Mouse (Mus musculus) lung, postnatal 0 days (tissue): Measurements from ENCODE around the gene Arhgap30. TPM values are rescaled to one million over a fixed set of nuclear protein-coding genes. Genes with fewer than 3 reads are reported as not detected.

Experiments used
- ATAC-seq: fragments of 200-750 bp; cut with Nextera tagmentation; 2 replicates; pipeline ENCODE4 v1.8.0; 2017; ENCODE audit warnings: moderate library complexity
- DNase-seq: peaks from one replicate; pipeline ENCODE4 v3.0.0-alpha.2; 2016; ENCODE audit warnings: low spot score
- H3K27ac ChIP-seq: fragments of 300-500 bp; sonication (generic); 2 replicates; pipeline ENCODE4 v1.5.1; 2014; ENCODE audit warnings: antibody characterized with exemption, mild to moderate bottlenecking, low read length, mixed read lengths
- H3K27me3 ChIP-seq: fragments of 300-500 bp; sonication (generic); replicated peaks from 2 replicates; pipeline ENCODE4 v1.6.1; 2014; ENCODE audit warnings: low read length, mixed read lengths; ENCODE audit not compliant: insufficient read depth
- H3K36me3 ChIP-seq: fragments of 300-500 bp; sonication (generic); 2 replicates; pipeline ENCODE4 v1.6.1; 2014; ENCODE audit warnings: low read length, mixed read lengths; ENCODE audit not compliant: insufficient read depth
- H3K4me1 ChIP-seq: fragments of 300-500 bp; sonication (generic); 2 replicates; pipeline ENCODE4 v1.6.1; 2014; ENCODE audit warnings: antibody characterized with exemption, low read depth, low read length, mixed read lengths; ENCODE audit not compliant: insufficient read depth
- H3K4me2 ChIP-seq: fragments of 300-500 bp; sonication (generic); replicated peaks from 2 replicates; pipeline ENCODE4 v1.6.1; 2014; ENCODE audit warnings: low read depth, mild to moderate bottlenecking, low read length, moderate library complexity, mixed read lengths
- H3K4me3 ChIP-seq: fragments of 300-500 bp; sonication (generic); 2 replicates; pipeline ENCODE4 v1.5.1; 2014; ENCODE audit warnings: low read depth, low read length
- H3K9ac ChIP-seq: fragments of 300-500 bp; sonication (generic); replicated peaks from 2 replicates; pipeline ENCODE4 v1.6.1; 2014; ENCODE audit warnings: low read depth, mild to moderate bottlenecking
- H3K9me3 ChIP-seq: fragments of 300-500 bp; sonication (generic); 2 replicates; pipeline ENCODE4 v1.6.1; 2016; ENCODE audit warnings: low read length, mixed read lengths
- CTCF ChIP-seq: IDR thresholded peaks from 2 replicates; pipeline ENCODE4 v1.5.1; 2016; ENCODE audit warnings: antibody characterized with exemption, mild to moderate bottlenecking
- EP300 ChIP-seq: IDR thresholded peaks from 2 replicates; pipeline ENCODE4 v1.6.1; 2016; ENCODE audit warnings: antibody characterized with exemption, mild to moderate bottlenecking, control low read depth
- WGBS: fragments of 180-500 bp; shearing (Covaris S2); extraction: QIAGEN DNeasy Blood & Tissue Kit; methylation state at CpG from one replicate; pipeline ENCODE4 v1.1.7; 2014; 5-methylcytosine and 5-hydroxymethylcytosine counted together
- polyA plus RNA-seq: library from polyadenylated mRNA; unstranded; fragments of >200 nt; fragmentation: Nextera tagmentation; extraction: Ambion mirVana; gene quantifications from 2 replicates; pipeline ENCODE4 v1.2.1, GENCODE M21; 2015

Arhgap30 gene
- polyA plus RNA-seq, 1 experiment from 2014 or later = 3.5 TPM

GRCm38 (mm10) chr1:171418660-171419059 is 29.9 kb downstream of the Arhgap30 start, which contains the start of gene Tstd1:
Tstd1 (plus strand) TSS chr1:171418872.
- H3K4me1 ChIP-seq = no peaks in the 10 kb centered on the region
- no peak within 1 kb of the TSS for H3K4me3 ChIP-seq
- H3K27me3 ChIP-seq = no peaks in the 10 kb centered on the region
- 65% methylated on average over 5 of the region's 5 CpGs for WGBS
- H3K4me2 ChIP-seq = no peak within 1 kb of the TSS
- DNase-seq = no peak
- H3K9ac ChIP-seq = no peak within 1 kb of the TSS
- H3K27ac ChIP-seq = no peak within 1 kb of the TSS
- H3K36me3 ChIP-seq = no peaks in the 10 kb centered on the region; the same call in 1 of the 2 replicates
- H3K9me3 ChIP-seq = no peaks in the 10 kb centered on the region
- TF ChIP-seq EP300 (no peak), CTCF (no peak)
- no peak for ATAC-seq

GRCm38 (mm10) chr1:171419291-171419882 is 30.6 kb downstream of the Arhgap30 start:
- H3K27me3 ChIP-seq = no peaks in the 10 kb centered on the region
- no peak overlapping the region for H3K4me2 ChIP-seq
- DNase-seq (peak; percentile 41), ATAC-seq (peak; percentile 42)
- TF ChIP-seq CTCF = no peak
- TF ChIP-seq EP300 = no peak
- 53% methylated on average over 12 of the region's 12 CpGs for WGBS
- no peak overlapping the region for H3K9ac ChIP-seq
- H3K4me3 ChIP-seq = no peak overlapping the region
- no peaks in the 10 kb centered on the region for H3K4me1 ChIP-seq
- H3K9me3 ChIP-seq = no peaks in the 10 kb centered on the region
- no peaks in the 10 kb centered on the region; the same call in 1 of the 2 replicates for H3K36me3 ChIP-seq
- no peak overlapping the region for H3K27ac ChIP-seq

GRCm38 (mm10) chr1:171419905-171420304 is 31.2 kb downstream of the Arhgap30 start:
- no peak for DNase-seq
- H3K4me3 ChIP-seq = no peak overlapping the region
- no peak overlapping the region for H3K4me2 ChIP-seq
- no peak for TF ChIP-seq CTCF
- TF ChIP-seq EP300 = no peak
- ATAC-seq = no peak
- H3K4me1 ChIP-seq = no peaks in the 10 kb centered on the region
- no peaks in the 10 kb centered on the region for H3K27me3 ChIP-seq
- no peak overlapping the region for H3K9ac ChIP-seq
- 65% methylated on average over 5 of the region's 5 CpGs for WGBS
- no peaks in the 10 kb centered on the region; the same call in 1 of the 2 replicates for H3K36me3 ChIP-seq
- no peaks in the 10 kb centered on the region for H3K9me3 ChIP-seq
- 0 out of 2 replicates have a peak overlapping the region, but pooled peaks have one; percentile 38 for H3K27ac ChIP-seq

- 64% methylated on average over 8 of the region's 8 CpGs for WGBS
- no peak overlapping the region for H3K27ac ChIP-seq
- no peaks in the 10 kb centered on the region for H3K4me1 ChIP-seq
- H3K9me3 ChIP-seq = no peaks in the 10 kb centered on the region
- DNase-seq (peak; percentile 52), ATAC-seq (peak; percentile 42; the same call in 1 of the 2 replicates)
- no peak overlapping the region for H3K4me3 ChIP-seq
- no peak overlapping the region for H3K9ac ChIP-seq
- no peak overlapping the region for H3K4me2 ChIP-seq
- no peaks in the 10 kb centered on the region for H3K36me3 ChIP-seq
- TF ChIP-seq CTCF = no peak
- no peak for TF ChIP-seq EP300
- H3K27me3 ChIP-seq = no peaks in the 10 kb centered on the region
These were observed 33.8 kb downstream of the Arhgap30 start for GRCm38 (mm10) chr1:171422504-171423095.

GRCm38 (mm10) chr1:171424638-171425037 is 35.9 kb downstream of the Arhgap30 start:
- Histone ChIP-seq H3K4me1 (no peaks in the 10 kb centered on the region), H3K9ac (no peak overlapping the region), H3K36me3 (no peaks in the 10 kb centered on the region), H3K9me3 (no peaks in the 10 kb centered on the region), H3K27me3 (no peaks in the 10 kb centered on the region), H3K4me2 (no peak overlapping the region), H3K4me3 (no peak overlapping the region), H3K27ac (0 out of 2 replicates have a peak overlapping the region, but pooled peaks have one; percentile 1)
- TF ChIP-seq EP300 = no peak
- DNase-seq (peak; percentile 37), ATAC-seq (no peak; the same call in 1 of the 2 replicates)
- WGBS = 34% methylated on average over 5 of the region's 5 CpGs

GRCm38 (mm10) chr1:171425126-171425525 is 36.4 kb downstream of the Arhgap30 start:
- no peak; the same call in 1 of the 2 replicates for ATAC-seq
- Histone ChIP-seq H3K4me1 (no peaks in the 10 kb centered on the region), H3K27me3 (no peaks in the 10 kb centered on the region), H3K9me3 (no peaks in the 10 kb centered on the region), H3K36me3 (no peaks in the 10 kb centered on the region), H3K27ac (0 out of 2 replicates have a peak overlapping the region, but pooled peaks have one; percentile 1), H3K4me3 (no peak overlapping the region), H3K4me2 (no peak overlapping the region), H3K9ac (no peak overlapping the region)
- WGBS = 22% methylated on average over 4 of the region's 4 CpGs
- peak; percentile 49 for DNase-seq
- no peak; the same call in 1 of the 2 replicates for TF ChIP-seq EP300
